Mouse (Mus musculus) monocyte, adult 59 days (primary cell): ENCODE results near the gene Gm9903. TPM values are rescaled to one million over a fixed set of nuclear protein-coding genes. Genes with fewer than 3 reads are reported as not detected.

Experiments
- total RNA-seq, 2 experiments: library from RNA; stranded (reverse); gene quantifications; one replicate each; pipeline ENCODE4 v1.2.4; 2023

Gm9903 gene
- total RNA-seq: under 1 TPM in 1 of 2 experiments, not detected in 1; 0.45 TPM

GRCm38 (mm10) chr5:33629301-33629987 is at the start of gene Gm9903, which contains the start of gene Fam53a:
Gene Gm9903 (plus strand): TSS chr5:33629925.
Gene Fam53a (minus strand): TSS chr5:33629635.

GRCm38 (mm10) chr5:33651921-33652782 is 22.4 kb downstream of the Gm9903 start, which contains the start of gene Slbp:
Gene Slbp (minus strand): TSS chr5:33652574.

GRCm38 (mm10) chr5:33657787-33658663 is 28.3 kb downstream of the Gm9903 start, which contains the start of the genes Tacc3 and Tmem129:
Gene Tacc3 (plus strand): TSS chr5:33658128.
Gene Tmem129 (minus strand): TSS chr5:33658416.

Other genes with a start within 250 kb of the Gm9903 start
- not detected for gene Nkx1-1, start 195.9 kb upstream of the Gm9903 start, total RNA-seq
- gene Fam53a, start 290 bp upstream of the Gm9903 start, total RNA-seq: 10 to 100 TPM; 20.6 to 25.2 TPM
- gene Slbp, start 22.6 kb downstream of the Gm9903 start, total RNA-seq: 10 to 100 TPM; 49.8 to 60.6 TPM
- 1 to 10 TPM; 6.1 to 8.0 TPM for gene Tacc3, start 28.2 kb downstream of the Gm9903 start, total RNA-seq
- gene Tmem129, start 28.5 kb downstream of the Gm9903 start, total RNA-seq: 1 to 10 TPM; 6.3 to 7.6 TPM
- gene Fgfr3, start 91.7 kb downstream of the Gm9903 start, total RNA-seq: under 1 TPM in 1 of 2 experiments, not detected in 1; 0.89 TPM
- gene Letm1, start 152.9 kb downstream of the Gm9903 start, total RNA-seq: 10 to 100 TPM; 45.3 to 61.2 TPM
- 10 to 100 TPM; 27.1 to 30.3 TPM for gene Nsd2, start 190.8 kb downstream of the Gm9903 start, total RNA-seq